Mouse (Mus musculus): Measurements from ENCODE around the gene Crct1. TPM values are rescaled to one million over a fixed set of nuclear protein-coding genes. Genes with fewer than 3 reads are reported as not detected.

Crct1 gene
- polyA plus RNA-seq, 1 experiment: not detected

DNA sequence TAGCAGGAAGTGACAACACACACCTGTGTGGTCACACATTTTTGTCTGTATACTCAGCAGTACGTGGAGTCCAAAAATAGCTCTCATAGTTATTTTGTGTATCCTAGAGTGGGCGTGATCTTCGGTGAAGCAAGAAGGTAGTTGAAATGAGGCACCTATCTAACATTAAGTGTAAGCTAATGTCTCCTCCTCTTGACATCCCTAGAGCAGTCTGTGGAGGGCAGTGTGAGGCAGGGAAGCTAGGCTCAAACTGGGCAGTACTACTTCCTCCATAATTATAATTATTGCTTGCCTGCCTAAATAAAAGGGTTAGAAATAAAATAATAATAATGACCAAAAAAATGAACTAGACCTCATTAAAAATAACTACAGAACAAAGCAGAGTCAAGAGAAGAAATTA is 14.9 kb downstream of the Crct1 start:
- Histone ChIP-seq H3K79me3 (ENCODE audit: low read depth) (no peaks in the 10 kb centered on the region), H3K79me2 (ENCODE audit: control insufficient read depth, insufficient read depth) (no peaks in the 10 kb centered on the region), H3K27me3 (ENCODE audit: control insufficient read depth, insufficient read depth, insufficient read length) (no peaks in the 10 kb centered on the region), H3K36me3 (ENCODE audit: control insufficient read depth, insufficient read depth) (no peaks in the 10 kb centered on the region), H3K4me3 (ENCODE audit: insufficient read depth, poor library complexity, severe bottlenecking) (no peak overlapping the region), H3ac (ENCODE audit: control insufficient read depth, insufficient read length, low read depth) (no peak overlapping the region)
- TF ChIP-seq MAX (IDR thresholded peaks at IDR 0.05) (no peak), CEBPB (IDR thresholded peaks at IDR 0.05; ENCODE audit: low read depth) (no peak)

DNA sequence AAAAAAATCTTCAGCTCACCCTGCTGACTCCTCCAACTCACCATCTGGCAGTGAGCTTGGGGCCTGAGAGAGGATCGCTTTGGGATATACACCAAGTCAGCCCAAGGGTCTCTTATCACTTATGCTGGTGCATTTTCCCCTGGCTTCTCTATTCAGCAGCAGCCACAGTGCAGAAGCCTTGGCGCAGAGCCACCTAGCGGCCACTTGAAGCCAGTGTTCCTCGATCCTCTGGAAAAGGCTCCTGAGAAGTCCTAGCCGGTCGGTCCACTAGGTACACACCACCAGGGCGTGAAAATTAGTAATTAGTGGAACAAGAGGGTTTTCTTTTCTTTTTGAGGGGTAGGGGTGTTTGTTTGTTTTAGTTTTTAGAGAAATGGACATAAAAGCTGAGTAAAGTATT is 16.8 kb downstream of the Crct1 start:
- H3K79me2 ChIP-seq (ENCODE audit: control insufficient read depth, insufficient read depth): no peaks in the 10 kb centered on the region
- H3ac ChIP-seq (ENCODE audit: control insufficient read depth, insufficient read length, low read depth): no peak overlapping the region
- peak; percentile 46 for TF ChIP-seq CTCF (IDR thresholded peaks at IDR 0.05; ENCODE audit: control insufficient read depth, insufficient read depth, insufficient read length)
- no peak for TF ChIP-seq MYOG (IDR thresholded peaks at IDR 0.05; ENCODE audit: control insufficient read depth, extremely low read depth, insufficient read length)
- H3K27me3 ChIP-seq (ENCODE audit: control insufficient read depth, insufficient read depth, insufficient read length): no peaks in the 10 kb centered on the region
- no peak overlapping the region for H3K4me3 ChIP-seq (ENCODE audit: insufficient read depth, poor library complexity, severe bottlenecking)
- no peaks in the 10 kb centered on the region for H3K79me3 ChIP-seq (ENCODE audit: low read depth)
- H3K36me3 ChIP-seq (ENCODE audit: control insufficient read depth, insufficient read depth): no peaks in the 10 kb centered on the region

DNA sequence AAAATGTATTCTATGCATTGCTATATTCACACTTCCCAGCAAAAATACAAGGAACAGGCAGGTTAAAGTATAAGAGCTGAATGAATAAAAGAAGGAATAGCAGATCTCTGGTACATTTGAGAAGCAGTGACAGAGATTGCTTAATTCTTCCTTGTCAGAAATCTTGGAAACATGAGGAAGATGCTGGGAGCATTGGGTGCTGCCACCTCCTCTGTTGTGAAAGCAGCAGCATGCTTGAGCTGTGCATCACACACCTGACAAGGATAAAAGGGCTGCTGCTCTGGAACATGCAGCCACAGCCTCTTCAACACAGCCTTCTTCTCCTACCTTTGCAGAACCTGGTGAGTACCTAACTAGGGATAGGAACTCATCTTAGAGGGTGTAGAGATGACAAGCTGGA is 23.6 kb downstream of the Crct1 start, which contains the start of gene Lce3f:
TSS of gene Lce3f (plus strand) at position 301 of the 400 bp plus-strand sequence.
- Histone ChIP-seq H3K4me3 (ENCODE audit: insufficient read depth, poor library complexity, severe bottlenecking) (no peak within 1 kb of the TSS), H3K79me2 (ENCODE audit: control insufficient read depth, insufficient read depth) (no peaks in the 10 kb centered on the region), H3K79me3 (ENCODE audit: low read depth) (no peaks in the 10 kb centered on the region), H3K36me3 (ENCODE audit: control insufficient read depth, insufficient read depth) (no peaks in the 10 kb centered on the region), H3K27me3 (ENCODE audit: control insufficient read depth, insufficient read depth, insufficient read length) (no peaks in the 10 kb centered on the region), H3ac (ENCODE audit: control insufficient read depth, insufficient read length, low read depth) (no peak within 1 kb of the TSS)
- TF ChIP-seq MAX (IDR thresholded peaks at IDR 0.05) (no peak), CTCF (IDR thresholded peaks at IDR 0.05; ENCODE audit: control insufficient read depth, insufficient read depth, insufficient read length) (no peak), MYOD1 (IDR thresholded peaks at IDR 0.05; ENCODE audit: control insufficient read depth, insufficient read length, low read depth) (no peak), CEBPB (IDR thresholded peaks at IDR 0.05; ENCODE audit: low read depth) (no peak), USF1 (IDR thresholded peaks at IDR 0.05; ENCODE audit: low read depth) (no peak), MYOG (IDR thresholded peaks at IDR 0.05; ENCODE audit: control insufficient read depth, extremely low read depth, insufficient read length) (no peak), FOSL1 (IDR thresholded peaks at IDR 0.05; ENCODE audit: insufficient read depth, low read length, poor library complexity, severe bottlenecking) (no peak)

DNA sequence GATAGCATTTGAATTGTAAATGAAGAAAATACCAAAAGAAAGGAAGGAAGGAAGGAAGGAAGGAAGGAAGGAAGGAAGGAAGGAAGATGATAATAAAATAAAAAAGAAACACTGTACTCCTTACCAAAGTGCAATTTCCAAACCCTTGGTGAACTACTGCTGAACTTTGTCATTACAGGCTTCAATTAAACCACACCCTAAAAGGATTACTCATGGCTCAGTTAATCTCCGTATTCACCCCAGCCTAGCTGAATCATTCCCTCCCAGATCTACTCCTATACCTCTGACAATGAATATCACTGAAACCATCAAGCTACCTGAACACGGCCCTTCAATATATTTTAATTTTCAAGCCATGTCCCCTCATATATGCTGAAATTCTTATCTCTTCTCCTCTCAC is 37.0 kb downstream of the Crct1 start:
- H3K79me3 ChIP-seq (ENCODE audit: low read depth): no peaks in the 10 kb centered on the region
- H3K36me3 ChIP-seq (ENCODE audit: control insufficient read depth, insufficient read depth): no peaks in the 10 kb centered on the region
- no peaks in the 10 kb centered on the region for H3K79me2 ChIP-seq (ENCODE audit: control insufficient read depth, insufficient read depth)
- no peaks in the 10 kb centered on the region for H3K27me3 ChIP-seq (ENCODE audit: control insufficient read depth, insufficient read depth, insufficient read length)
- no peak overlapping the region for H3ac ChIP-seq (ENCODE audit: control insufficient read depth, insufficient read length, low read depth)
- TF ChIP-seq MYOG (IDR thresholded peaks at IDR 0.05; ENCODE audit: control insufficient read depth, extremely low read depth, insufficient read length) (no peak), MYOD1 (IDR thresholded peaks at IDR 0.05; ENCODE audit: control insufficient read depth, insufficient read length, low read depth) (no peak), CEBPB (IDR thresholded peaks at IDR 0.05; ENCODE audit: low read depth) (no peak), CTCF (IDR thresholded peaks at IDR 0.05; ENCODE audit: control insufficient read depth, insufficient read depth, insufficient read length) (no peak), MAX (IDR thresholded peaks at IDR 0.05) (no peak), USF1 (IDR thresholded peaks at IDR 0.05; ENCODE audit: low read depth) (no peak), FOSL1 (IDR thresholded peaks at IDR 0.05; ENCODE audit: insufficient read depth, low read length, poor library complexity, severe bottlenecking) (no peak)
- no peak overlapping the region for H3K4me3 ChIP-seq (ENCODE audit: insufficient read depth, poor library complexity, severe bottlenecking)

DNA sequence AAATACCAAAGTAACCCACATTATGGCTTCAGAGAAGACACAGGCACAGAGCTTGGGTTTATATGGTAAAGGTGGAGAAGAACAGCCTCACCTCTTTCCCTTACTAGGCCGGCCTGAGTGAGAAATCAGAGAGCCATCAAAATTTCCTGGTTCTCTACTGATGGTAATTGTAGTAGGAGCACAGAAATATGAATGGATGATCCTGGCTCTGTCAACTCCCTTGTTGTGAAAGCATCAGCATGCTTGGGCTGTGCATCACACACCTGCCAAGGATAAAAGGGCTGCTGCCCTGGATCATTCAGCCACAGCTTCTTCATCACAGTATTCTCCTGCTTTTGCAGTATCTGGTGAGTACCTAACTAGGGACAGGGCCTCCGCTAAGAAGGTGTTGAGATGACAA is 48.7 kb downstream of the Crct1 start, which contains the start of gene Lce3e:
TSS of gene Lce3e (plus strand) at position 301 of the 400 bp plus-strand sequence.
- Histone ChIP-seq H3K4me3 (ENCODE audit: insufficient read depth, poor library complexity, severe bottlenecking) (no peak within 1 kb of the TSS), H3K27me3 (ENCODE audit: control insufficient read depth, insufficient read depth, insufficient read length) (no peaks in the 10 kb centered on the region), H3K79me3 (ENCODE audit: low read depth) (no peaks in the 10 kb centered on the region), H3K36me3 (ENCODE audit: control insufficient read depth, insufficient read depth) (no peaks in the 10 kb centered on the region), H3K79me2 (ENCODE audit: control insufficient read depth, insufficient read depth) (no peaks in the 10 kb centered on the region), H3ac (ENCODE audit: control insufficient read depth, insufficient read length, low read depth) (no peak within 1 kb of the TSS)
- TF ChIP-seq CEBPB (IDR thresholded peaks at IDR 0.05; ENCODE audit: low read depth) (no peak), MYOD1 (IDR thresholded peaks at IDR 0.05; ENCODE audit: control insufficient read depth, insufficient read length, low read depth) (no peak), FOSL1 (IDR thresholded peaks at IDR 0.05; ENCODE audit: insufficient read depth, low read length, poor library complexity, severe bottlenecking) (no peak), CTCF (IDR thresholded peaks at IDR 0.05; ENCODE audit: control insufficient read depth, insufficient read depth, insufficient read length) (no peak), MYOG (IDR thresholded peaks at IDR 0.05; ENCODE audit: control insufficient read depth, extremely low read depth, insufficient read length) (no peak), MAX (IDR thresholded peaks at IDR 0.05) (no peak), USF1 (IDR thresholded peaks at IDR 0.05; ENCODE audit: low read depth) (no peak)

Other genes with a start within 250 kb of the Crct1 start
- gene Lce1i, start 236.8 kb downstream of the Crct1 start, polyA plus RNA-seq (2012; fragmentation: generic; extraction: Trizol): not detected
- gene Lce1j, start 225.2 kb downstream of the Crct1 start, polyA plus RNA-seq (2012; fragmentation: generic; extraction: Trizol): not detected
- gene Lce1k, start 207.8 kb downstream of the Crct1 start, polyA plus RNA-seq (2012; fragmentation: generic; extraction: Trizol): not detected
- not detected for gene Kprp, start 188.4 kb downstream of the Crct1 start, polyA plus RNA-seq (2012; fragmentation: generic; extraction: Trizol)
- gene Lce1l, start 164.4 kb downstream of the Crct1 start, polyA plus RNA-seq (2012; fragmentation: generic; extraction: Trizol): not detected
- gene 2310050C09Rik, start 145.5 kb downstream of the Crct1 start, polyA plus RNA-seq (2012; fragmentation: generic; extraction: Trizol): not detected
- not detected for gene Lce3a, start 89.5 kb downstream of the Crct1 start, polyA plus RNA-seq (2012; fragmentation: generic; extraction: Trizol)
- not detected for gene Lce3b, start 82.7 kb downstream of the Crct1 start, polyA plus RNA-seq (2012; fragmentation: generic; extraction: Trizol)
- not detected for gene Lce3c, start 71.2 kb downstream of the Crct1 start, polyA plus RNA-seq (2012; fragmentation: generic; extraction: Trizol)
- gene Lce3d, start 58.3 kb downstream of the Crct1 start, polyA plus RNA-seq (2012; fragmentation: generic; extraction: Trizol): not detected
- gene Lce3e, start 48.6 kb downstream of the Crct1 start, polyA plus RNA-seq (2012; fragmentation: generic; extraction: Trizol): not detected
- gene Lce3f, start 23.5 kb downstream of the Crct1 start, polyA plus RNA-seq (2012; fragmentation: generic; extraction: Trizol): not detected
- gene Lce1m, start 3.4 kb upstream of the Crct1 start, polyA plus RNA-seq (2012; fragmentation: generic; extraction: Trizol): not detected
- gene Gm4858, start 53.1 kb upstream of the Crct1 start, polyA plus RNA-seq (2012; fragmentation: generic; extraction: Trizol): 0.09 TPM
- not detected for gene Crnn, start 129.1 kb upstream of the Crct1 start, polyA plus RNA-seq (2012; fragmentation: generic; extraction: Trizol)
- gene Flg2, start 181.6 kb upstream of the Crct1 start, polyA plus RNA-seq (2012; fragmentation: generic; extraction: Trizol): not detected